Mouse (Mus musculus): Measurements from ENCODE around the gene Jmjd8. TPM values are rescaled to one million over a fixed set of nuclear protein-coding genes. Genes with fewer than 3 reads are reported as not detected.
A peak's percentile ranks its signal among the peaks of the same experiment; 100 is the strongest.
"Not testable (repeated sequence)": the region's sequence is repeated elsewhere in the genome, so short reads cannot be mapped to it uniquely, and the experiment has no call there.

Gene Jmjd8
- polyA plus RNA-seq, 1 experiment from 2014 or later, result 55.6 TPM

- no peaks in the 10 kb centered on the region for H3K27me3 ChIP-seq (ENCODE audit: control insufficient read depth, insufficient read depth, low read length)
- H3K4me1 ChIP-seq (ENCODE audit: control insufficient read depth, insufficient read depth, low read length), result peaks cover 13% of the 10 kb centered on the region
- no peak overlapping the region for H3K4me2 ChIP-seq (ENCODE audit: low read depth)
- no peak for DNase-seq (ENCODE audit: low spot score)
- no peak overlapping the region for H3K9ac ChIP-seq (ENCODE audit: low read length)
- no peak for ATAC-seq (ENCODE audit: insufficient read depth, low FRiP score, low TSS enrichment)
- WGBS, result 92% methylated on average over 8 of the region's 8 CpGs
- H3K4me3 ChIP-seq (ENCODE audit: low read depth, low read length), result no peak overlapping the region
- no peaks in the 10 kb centered on the region for H3K9me3 ChIP-seq (ENCODE audit: control insufficient read depth, low read length)
- no peak overlapping the region for H3K27ac ChIP-seq (ENCODE audit: low read depth, low read length)
- H3K36me3 ChIP-seq (ENCODE audit: control insufficient read depth, insufficient read depth, low read length), result no peaks in the 10 kb centered on the region
Observed at GRCm38 (mm10) chr17:25869498-25869897, 40.8 kb downstream of the Jmjd8 start.

DNA sequence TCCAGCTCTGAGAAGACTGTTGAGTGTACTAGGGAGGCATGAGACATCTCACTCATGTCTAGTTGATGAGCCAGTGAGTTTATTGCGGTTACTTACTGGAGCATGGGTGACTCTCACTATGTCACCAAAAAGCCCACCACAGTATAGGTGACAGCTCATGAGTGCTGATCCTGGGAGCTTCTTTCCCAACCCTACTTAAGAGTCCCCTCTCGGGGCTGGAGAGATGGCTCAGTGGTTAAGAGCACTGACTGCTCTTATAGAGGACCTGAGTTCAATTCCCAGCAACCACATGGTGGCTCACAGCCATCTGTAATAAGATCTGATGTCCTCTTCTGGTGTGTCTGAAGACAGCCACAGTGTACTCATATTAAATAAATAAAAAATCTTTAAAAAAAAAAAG, 41.3 kb downstream of the Jmjd8 start:
- 83% methylated on average over 2 of the region's 2 CpGs for WGBS
- no peak overlapping the region for H3K4me2 ChIP-seq (ENCODE audit: low read depth)
- no peaks in the 10 kb centered on the region for H3K27me3 ChIP-seq (ENCODE audit: control insufficient read depth, insufficient read depth, low read length)
- H3K4me1 ChIP-seq (ENCODE audit: control insufficient read depth, insufficient read depth, low read length), result peaks cover 13% of the 10 kb centered on the region
- no peak for ATAC-seq (ENCODE audit: insufficient read depth, low FRiP score, low TSS enrichment)
- no peak overlapping the region for H3K4me3 ChIP-seq (ENCODE audit: low read depth, low read length)
- no peak overlapping the region for H3K9ac ChIP-seq (ENCODE audit: low read length)
- no peaks in the 10 kb centered on the region for H3K36me3 ChIP-seq (ENCODE audit: control insufficient read depth, insufficient read depth, low read length)
- H3K9me3 ChIP-seq (ENCODE audit: control insufficient read depth, low read length), result no peaks in the 10 kb centered on the region
- no peak for DNase-seq (ENCODE audit: low spot score)
- H3K27ac ChIP-seq (ENCODE audit: low read depth, low read length), result no peak overlapping the region

DNA sequence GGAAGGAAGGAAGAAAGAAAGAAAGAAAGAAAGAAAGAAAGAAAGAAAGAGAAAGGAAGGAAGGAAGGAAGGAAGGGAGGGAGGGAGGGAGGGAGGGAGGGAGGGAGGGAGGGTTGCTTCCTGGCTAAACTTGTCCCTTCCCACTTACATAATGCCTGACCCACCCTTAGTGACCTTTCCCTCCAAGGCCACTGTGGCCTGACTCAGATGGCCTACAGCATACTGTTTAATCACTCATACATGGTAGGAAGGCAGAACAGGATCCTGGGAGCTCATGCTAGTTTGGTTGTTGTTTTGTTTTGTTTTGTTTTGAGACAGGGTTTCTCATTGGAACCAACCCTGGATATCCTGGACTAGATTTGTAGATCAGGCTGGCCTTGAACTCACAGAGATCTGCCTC, 42.9 kb downstream of the Jmjd8 start:
- not testable (repeated sequence) for H3K36me3 ChIP-seq (ENCODE audit: control insufficient read depth, insufficient read depth, low read length); ATAC-seq (ENCODE audit: insufficient read depth, low FRiP score, low TSS enrichment); H3K9ac ChIP-seq (ENCODE audit: low read length); H3K4me2 ChIP-seq (ENCODE audit: low read depth); DNase-seq (ENCODE audit: low spot score); H3K27me3 ChIP-seq (ENCODE audit: control insufficient read depth, insufficient read depth, low read length); H3K27ac ChIP-seq (ENCODE audit: low read depth, low read length); H3K4me3 ChIP-seq (ENCODE audit: low read depth, low read length); H3K9me3 ChIP-seq (ENCODE audit: control insufficient read depth, low read length)
- H3K4me1 ChIP-seq (ENCODE audit: control insufficient read depth, insufficient read depth, low read length), result peaks cover 22% of the 10 kb centered on the region

DNA sequence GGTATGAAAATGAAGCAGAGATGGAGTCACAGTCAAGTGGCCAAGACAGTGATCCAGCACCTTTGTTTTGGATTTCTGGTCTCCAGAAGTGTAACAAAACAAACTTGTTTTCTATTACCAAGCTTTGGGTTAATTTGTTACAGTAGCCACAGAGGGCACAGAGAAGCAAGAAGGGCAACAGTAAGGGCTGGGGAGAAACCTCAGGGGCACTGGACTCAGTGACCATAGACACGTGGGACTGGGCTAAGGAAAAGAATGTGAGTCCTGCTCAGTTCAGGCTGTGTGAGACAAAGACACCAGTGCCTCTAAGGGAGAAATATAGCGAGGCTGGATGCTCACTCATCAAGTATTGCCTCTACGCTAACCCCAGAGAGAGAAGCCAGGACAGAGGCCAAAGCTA, 44.0 kb downstream of the Jmjd8 start:
- Histone ChIP-seq H3K9me3 (ENCODE audit: control insufficient read depth, low read length) (no peaks in the 10 kb centered on the region), H3K4me2 (ENCODE audit: low read depth) (no peak overlapping the region), H3K27me3 (ENCODE audit: control insufficient read depth, insufficient read depth, low read length) (no peaks in the 10 kb centered on the region), H3K4me3 (ENCODE audit: low read depth, low read length) (no peak overlapping the region), H3K9ac (ENCODE audit: low read length) (no peak overlapping the region), H3K27ac (ENCODE audit: low read depth, low read length) (no peak overlapping the region), H3K4me1 (ENCODE audit: control insufficient read depth, insufficient read depth, low read length) (peaks cover 20% of the 10 kb centered on the region), H3K36me3 (ENCODE audit: control insufficient read depth, insufficient read depth, low read length) (no peaks in the 10 kb centered on the region)
- 88% methylated on average over 3 of the region's 3 CpGs for WGBS
- no peak for DNase-seq (ENCODE audit: low spot score)
- no peak for ATAC-seq (ENCODE audit: insufficient read depth, low FRiP score, low TSS enrichment)

- no peak overlapping the region; the same call in 1 of the 2 replicates for H3K4me3 ChIP-seq (ENCODE audit: low read depth, low read length)
- H3K9ac ChIP-seq (ENCODE audit: low read length), result no peak overlapping the region
Observed at GRCm38 (mm10) chr17:25873405-25874147, 44.9 kb downstream of the Jmjd8 start.

DNA sequence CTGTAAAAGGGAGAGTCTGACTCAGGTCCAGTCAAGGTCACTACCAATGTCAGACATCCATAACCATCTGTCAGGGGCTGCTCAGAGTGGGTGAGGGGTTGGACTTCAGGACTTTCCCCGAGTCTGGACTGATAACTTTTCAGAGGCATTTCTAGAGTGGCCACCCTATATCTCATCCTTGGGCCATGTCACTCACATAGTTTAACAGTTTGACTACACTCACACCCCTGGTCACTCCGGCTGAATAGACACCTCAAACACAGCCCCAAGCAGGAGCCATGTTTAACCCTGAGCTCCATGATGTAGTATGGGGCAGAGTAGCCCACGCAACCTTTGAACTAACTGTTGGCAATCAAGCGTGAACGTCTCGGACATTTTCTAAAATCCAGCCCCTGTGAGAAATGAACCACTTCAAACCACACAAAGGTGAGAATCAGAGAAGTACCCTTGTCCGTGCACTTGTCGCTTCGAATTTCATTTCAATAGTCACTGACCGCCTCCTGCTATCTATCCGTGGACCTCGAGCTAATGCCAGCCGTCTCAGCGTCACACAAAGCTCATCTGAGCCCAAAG, 45.6 kb downstream of the Jmjd8 start:
- Histone ChIP-seq H3K27ac (ENCODE audit: low read depth, low read length) (peak overlapping the region; percentile 11; the same call in 1 of the 2 replicates), H3K4me1 (ENCODE audit: control insufficient read depth, insufficient read depth, low read length) (peaks cover 13% of the 10 kb centered on the region)
- no peak for ATAC-seq (ENCODE audit: insufficient read depth, low FRiP score, low TSS enrichment)

More at GRCm38 (mm10) chr17:25873405-25874147, 44.9 kb downstream of the Jmjd8 start:
- ATAC-seq (ENCODE audit: insufficient read depth, low FRiP score, low TSS enrichment) (no peak), DNase-seq (ENCODE audit: low spot score) (no peak)
- H3K4me1 ChIP-seq (ENCODE audit: control insufficient read depth, insufficient read depth, low read length), result peaks cover 16% of the 10 kb centered on the region
- 78% methylated on average over 10 of the region's 11 CpGs for WGBS
- peaks cover 2% of the 10 kb centered on the region; the same call in 1 of the 2 replicates for H3K36me3 ChIP-seq (ENCODE audit: control insufficient read depth, insufficient read depth, low read length)
- no peaks in the 10 kb centered on the region for H3K27me3 ChIP-seq (ENCODE audit: control insufficient read depth, insufficient read depth, low read length)
- no peaks in the 10 kb centered on the region for H3K9me3 ChIP-seq (ENCODE audit: control insufficient read depth, low read length)
- H3K4me2 ChIP-seq (ENCODE audit: low read depth), result peak overlapping the region; percentile 97
- H3K27ac ChIP-seq (ENCODE audit: low read depth, low read length), result no peak overlapping the region

GRCm38 (mm10) chr17:25874721-25875170, 46.1 kb downstream of the Jmjd8 start, which contains the start of gene Mettl26:
TSS of gene Mettl26 (plus strand) at chr17:25875074.
- under 1% methylated on average over 25 of the region's 25 CpGs for WGBS
- no peaks in the 10 kb centered on the region for H3K27me3 ChIP-seq (ENCODE audit: control insufficient read depth, insufficient read depth, low read length)
- H3K36me3 ChIP-seq (ENCODE audit: control insufficient read depth, insufficient read depth, low read length), result peaks cover 7% of the 10 kb centered on the region; the same call in 1 of the 2 replicates
- H3K27ac ChIP-seq (ENCODE audit: low read depth, low read length), result peak within 1 kb of the TSS; percentile 85
- peak within 1 kb of the TSS; percentile 86 for H3K9ac ChIP-seq (ENCODE audit: low read length)
- H3K4me1 ChIP-seq (ENCODE audit: control insufficient read depth, insufficient read depth, low read length), result peaks cover 13% of the 10 kb centered on the region
- no peaks in the 10 kb centered on the region for H3K9me3 ChIP-seq (ENCODE audit: control insufficient read depth, low read length)
- peak; percentile 58 for ATAC-seq (ENCODE audit: insufficient read depth, low FRiP score, low TSS enrichment)
- H3K4me2 ChIP-seq (ENCODE audit: low read depth), result peak within 1 kb of the TSS; percentile 97
- peak; percentile 93 for DNase-seq (ENCODE audit: low spot score)
- peak within 1 kb of the TSS; percentile 72 for H3K4me3 ChIP-seq (ENCODE audit: low read depth, low read length)

More for the DNA sequence above, 45.6 kb downstream of the Jmjd8 start:
- H3K4me3 ChIP-seq (ENCODE audit: low read depth, low read length), result peak overlapping the region; percentile 72
- 8% methylated on average over 14 of the region's 14 CpGs for WGBS
- H3K4me2 ChIP-seq (ENCODE audit: low read depth), result peak overlapping the region; percentile 97
- peaks cover 7% of the 10 kb centered on the region; the same call in 1 of the 2 replicates for H3K36me3 ChIP-seq (ENCODE audit: control insufficient read depth, insufficient read depth, low read length)
- H3K9me3 ChIP-seq (ENCODE audit: control insufficient read depth, low read length), result no peaks in the 10 kb centered on the region
- H3K9ac ChIP-seq (ENCODE audit: low read length), result peak overlapping the region; percentile 57
- no peaks in the 10 kb centered on the region for H3K27me3 ChIP-seq (ENCODE audit: control insufficient read depth, insufficient read depth, low read length)
- DNase-seq (ENCODE audit: low spot score), result no peak

- peaks cover 17% of the 10 kb centered on the region for H3K4me1 ChIP-seq (ENCODE audit: control insufficient read depth, insufficient read depth, low read length)
- DNase-seq (ENCODE audit: low spot score), result peak; percentile 92
- WGBS, result 1% methylated on average over 59 of the region's 59 CpGs
Observed at GRCm38 (mm10) chr17:25875171-25876136, 46.8 kb downstream of the Jmjd8 start.

More at GRCm38 (mm10) chr17:25875171-25876136, 46.8 kb downstream of the Jmjd8 start:
- no peaks in the 10 kb centered on the region for H3K9me3 ChIP-seq (ENCODE audit: control insufficient read depth, low read length)
- H3K4me2 ChIP-seq (ENCODE audit: low read depth), result peak overlapping the region; percentile 97
- peak overlapping the region; percentile 72 for H3K4me3 ChIP-seq (ENCODE audit: low read depth, low read length)
- H3K36me3 ChIP-seq (ENCODE audit: control insufficient read depth, insufficient read depth, low read length), result peaks cover 7% of the 10 kb centered on the region; the same call in 1 of the 2 replicates
- H3K9ac ChIP-seq (ENCODE audit: low read length), result peak overlapping the region; percentile 86
- ATAC-seq (ENCODE audit: insufficient read depth, low FRiP score, low TSS enrichment), result peak; percentile 84
- H3K27ac ChIP-seq (ENCODE audit: low read depth, low read length), result peak overlapping the region; percentile 85
- H3K27me3 ChIP-seq (ENCODE audit: control insufficient read depth, insufficient read depth, low read length), result no peaks in the 10 kb centered on the region

Data from neural tube, embryonic 11.5 days (tissue).